Mouse (Mus musculus) liver, embryonic 14.5 days (tissue): ENCODE results near the gene Tsc1.

Experiments
- CTCF ChIP-seq: IDR thresholded peaks from 2 replicates; pipeline ENCODE4 v1.5.1; 2016; ENCODE audit warnings: antibody characterized with exemption, low read depth, control low read depth
- EP300 ChIP-seq: IDR thresholded peaks from 2 replicates; pipeline ENCODE4 v1.6.1; 2016; ENCODE audit warnings: antibody characterized with exemption, low read depth

- TF ChIP-seq EP300 (no peak), CTCF (no peak)
Measured at GRCm38 (mm10) chr2:28692692-28693091, 51.7 kb downstream of the Tsc1 start.
